Mouse (Mus musculus) CH12.LX (cell line): ENCODE results near the gene Gtf2h4. TPM values are rescaled to one million over a fixed set of nuclear protein-coding genes. Genes with fewer than 3 reads are reported as not detected.

Experiments
- DNase-seq: peaks from one replicate; pipeline ENCODE4 v3.0.0-alpha.2; 2013; ENCODE audit errors: extremely low read depth
- H3K27ac ChIP-seq: 2 replicates; pipeline ENCODE4 v1.5.1; 2012; ENCODE audit warnings: low read depth, mild to moderate bottlenecking, control low read depth, moderate library complexity; ENCODE audit not compliant: insufficient read depth
- H3K27me3 ChIP-seq: replicated peaks from 2 replicates; pipeline ENCODE3; 2012; ENCODE audit warnings: inconsistent platforms
- H3K36me3 ChIP-seq, 2 experiments: replicated peaks in 1 of 2; 2 replicates each; pipeline versions ENCODE3 to v1.6.1; 2012; ENCODE audit warnings: inconsistent platforms in 1 of 2, low read length in 1 of 2, mild to moderate bottlenecking in 1 of 2, mixed read lengths in 1 of 2, moderate library complexity in 1 of 2; ENCODE audit not compliant: control insufficient read depth in 1 of 2, insufficient read depth in 1 of 2
- H3K4me1 ChIP-seq, 2 experiments: 2 replicates each; pipeline ENCODE4 v1.6.1; 2012; ENCODE audit warnings: inconsistent platforms in 1 of 2, moderate library complexity in 1 of 2; ENCODE audit not compliant: insufficient read depth in 2 of 2, control insufficient read depth in 1 of 2
- H3K4me2 ChIP-seq: 2 replicates; pipeline ENCODE4 v1.6.1; 2012; ENCODE audit warnings: low read depth, mild to moderate bottlenecking, control low read depth; ENCODE audit not compliant: poor library complexity, insufficient read depth, severe bottlenecking
- H3K4me3 ChIP-seq, 3 experiments: fragments of 150-350 bp in 1 of 3; sonication (generic) in 1 of 3; replicated peaks in 1 of 3; 2 replicates each; pipeline versions ENCODE3 to v1.5.1; 2011 to 2012; ENCODE audit warnings: low read depth in 2 of 3, low read length in 2 of 3, mild to moderate bottlenecking in 2 of 3, moderate library complexity in 2 of 3, control low read depth in 1 of 3, improper control_type of control experiment in 1 of 3, inconsistent platforms in 1 of 3, mixed read lengths in 1 of 3; ENCODE audit not compliant: poor library complexity in 1 of 3
- H3K79me2 ChIP-seq: replicated peaks from 2 replicates; pipeline ENCODE4 v1.6.1; 2012; ENCODE audit warnings: mild to moderate bottlenecking, moderate library complexity; ENCODE audit not compliant: control insufficient read depth, poor library complexity, insufficient read depth, severe bottlenecking; ENCODE audit errors: extremely low read depth
- H3K9ac ChIP-seq: 2 replicates; pipeline ENCODE4 v1.6.1; 2012; ENCODE audit warnings: low read depth, mild to moderate bottlenecking, control low read depth, moderate library complexity; ENCODE audit not compliant: insufficient read depth
- H3K9me3 ChIP-seq: replicated peaks from 2 replicates; pipeline ENCODE3; 2012; ENCODE audit warnings: low read length, inconsistent platforms, mixed read lengths
- BHLHE40 ChIP-seq: IDR thresholded peaks from 2 replicates; pipeline ENCODE4 v1.6.1; 2011; ENCODE audit warnings: mild to moderate bottlenecking, low read depth, low read length, improper control_type of control experiment
- CHD1 ChIP-seq: IDR thresholded peaks from 2 replicates; pipeline ENCODE4 v1.6.1; 2012; ENCODE audit warnings: low read depth, low read length, improper control_type of control experiment, inconsistent platforms
- CHD2 ChIP-seq: IDR thresholded peaks from 2 replicates; pipeline ENCODE4 v1.6.1; 2011; ENCODE audit warnings: low read length, improper control_type of control experiment
- ELF1 ChIP-seq: IDR thresholded peaks from 2 replicates; pipeline ENCODE4 v1.6.1; 2014; ENCODE audit warnings: low read depth, mild to moderate bottlenecking, inconsistent platforms, low read length, improper control_type of control experiment
- GABPA ChIP-seq: IDR thresholded peaks from 2 replicates; pipeline ENCODE4 v1.6.1; 2012; ENCODE audit warnings: low read depth, low read length, improper control_type of control experiment, inconsistent platforms; ENCODE audit not compliant: insufficient replicate concordance
- JUN ChIP-seq: IDR thresholded peaks from 2 replicates; pipeline ENCODE4 v1.6.1; 2011; ENCODE audit warnings: low read depth, mild to moderate bottlenecking, low read length, improper control_type of control experiment, moderate library complexity; ENCODE audit not compliant: insufficient read depth
- JUND ChIP-seq: conservative IDR thresholded peaks from 2 replicates; pipeline ENCODE4 v1.6.1; 2011; ENCODE audit warnings: low read depth, low read length, improper control_type of control experiment
- MEF2A ChIP-seq: IDR thresholded peaks from 2 replicates; pipeline ENCODE4 v1.6.1; 2014; ENCODE audit warnings: low read depth, mild to moderate bottlenecking, inconsistent platforms, low read length, improper control_type of control experiment, borderline replicate concordance
- MXI1 ChIP-seq: IDR thresholded peaks from 2 replicates; pipeline ENCODE4 v1.6.1; 2011; ENCODE audit warnings: mild to moderate bottlenecking, low read depth, low read length, improper control_type of control experiment
- MYC ChIP-seq: IDR thresholded peaks from 2 replicates; pipeline ENCODE4 v1.6.1; 2011; ENCODE audit warnings: low read depth, mild to moderate bottlenecking, improper control_type of control experiment, low read length
- NELFE ChIP-seq: IDR thresholded peaks from 2 replicates; pipeline ENCODE4 v1.6.1; 2011; ENCODE audit warnings: low read depth, low read length, improper control_type of control experiment
- PAX5 ChIP-seq: IDR thresholded peaks from 2 replicates; pipeline ENCODE4 v1.6.1; 2012; ENCODE audit warnings: low read length, inconsistent platforms, mixed read lengths
- RAD21 ChIP-seq: IDR thresholded peaks from 2 replicates; pipeline ENCODE4 v1.6.1; 2011; ENCODE audit warnings: low read depth, mild to moderate bottlenecking, low read length, improper control_type of control experiment, moderate library complexity
- SIN3A ChIP-seq: IDR thresholded peaks from 2 replicates; pipeline ENCODE4 v1.6.1; 2012; ENCODE audit warnings: low read length, improper control_type of control experiment, inconsistent platforms
- SMC3 ChIP-seq: IDR thresholded peaks from 2 replicates; pipeline ENCODE4 v1.6.1; 2011; ENCODE audit warnings: low read depth, low read length, improper control_type of control experiment
- TBP ChIP-seq: conservative IDR thresholded peaks from 2 replicates; pipeline ENCODE4 v1.6.1; 2011; ENCODE audit warnings: low read depth, low read length, improper control_type of control experiment
- UBTF ChIP-seq: IDR thresholded peaks from 2 replicates; pipeline ENCODE4 v1.6.1; 2012; ENCODE audit warnings: low read depth, mild to moderate bottlenecking, inconsistent platforms, low read length, improper control_type of control experiment, moderate library complexity
- ZMIZ1 ChIP-seq: IDR thresholded peaks from 2 replicates; pipeline ENCODE4 v1.6.1; 2012; ENCODE audit warnings: low read depth, mild to moderate bottlenecking, inconsistent platforms, low read length, improper control_type of control experiment
- ZNF384 ChIP-seq: IDR thresholded peaks from 2 replicates; pipeline ENCODE4 v1.6.1; 2012; ENCODE audit warnings: low read depth, low read length, improper control_type of control experiment, inconsistent platforms
- dilution Hi-C: fragments of 300-500 bp; cut with MboI; formaldehyde crosslinking; loops from 2 replicates; pipeline ENCODE4 v1.14.3; 2020; ENCODE audit warnings: low sequenced_read_pairs; ENCODE audit not compliant: extremely low pct_unique_long_range_greater_than_20kb, extremely low pct_ligation_motif_present
- in situ Hi-C: fragments of 300-500 bp; cut with MboI; formaldehyde crosslinking; loops from 3 replicates; pipeline ENCODE4 v1.14.3; 2019; ENCODE audit warnings: low sequenced_read_pairs, low pct_ligation_motif_present, low pct_unique_long_range_greater_than_20kb, mixed read lengths
- polyA plus RNA-seq: library from polyadenylated mRNA; unstranded; fragments of >175 nt; gene quantifications from 2 replicates; pipeline ENCODE4 v1.2.1, GENCODE M21; 2012; ENCODE audit warnings: low read depth; ENCODE audit not compliant: insufficient read length
- total RNA-seq, 2 experiments: library from RNA; depleted of rRNA; stranded (reverse); fragments of 300-350 nt in 1 of 2; fragments of >200 nt in 1 of 2; gene quantifications; 2 replicates each; pipeline ENCODE4 v1.2.3; 2012 to 2014

Gene Gtf2h4
- total and polyA plus RNA-seq, 3 experiments, result 40.0 to 55.7 (median 40.7) TPM

DNA sequence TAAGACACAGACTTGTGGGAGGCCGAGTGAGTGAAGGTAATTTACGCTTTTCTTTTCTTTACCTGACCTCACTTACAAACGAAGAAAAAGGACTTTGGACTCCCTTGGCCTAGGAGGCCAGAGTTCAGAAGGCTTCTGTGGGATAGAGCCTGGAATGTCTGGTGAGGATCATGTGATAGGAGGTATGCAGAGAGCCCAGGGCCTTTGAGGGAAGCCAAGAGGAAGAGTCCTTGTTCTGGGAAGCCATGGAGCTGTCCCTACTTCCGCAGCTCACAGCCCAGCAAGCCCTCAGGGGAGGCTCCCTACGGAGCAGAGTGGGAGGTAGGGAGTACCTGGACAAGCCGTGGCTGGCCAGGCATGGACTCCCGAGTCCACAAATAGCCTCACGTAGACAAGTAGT is 48.1 kb upstream of the Gtf2h4 start:
- dilution Hi-C loops, result no loop called here
- in situ Hi-C loops, result no loop called here
- H3K27ac ChIP-seq, result no peak overlapping the region
- no peak overlapping the region for H3K4me3 ChIP-seq
- peaks cover 45% of the 10 kb centered on the region for H3K27me3 ChIP-seq
- no peak overlapping the region for H3K4me2 ChIP-seq
- no peaks in the 10 kb centered on the region for H3K36me3 ChIP-seq
- TF ChIP-seq SIN3A, result no peak
- no peak for TF ChIP-seq JUN
- TF ChIP-seq ZNF384, result no peak
- no peak for TF ChIP-seq PAX5
- no peak for TF ChIP-seq UBTF
- no peak for TF ChIP-seq NELFE
- no peak for TF ChIP-seq ZMIZ1
- TF ChIP-seq RAD21, result no peak
- no peak for TF ChIP-seq MXI1
- no peak for TF ChIP-seq MEF2A
- TF ChIP-seq JUND, result no peak
- TF ChIP-seq MYC, result no peak
- TF ChIP-seq CHD2, result no peak
- no peak for TF ChIP-seq CHD1
- TF ChIP-seq ELF1, result no peak
- TF ChIP-seq TBP, result no peak
- no peak for TF ChIP-seq GABPA
- peaks cover 0 to 3% of the 10 kb centered on the region in 2 experiments; a peak in 1 of 4 replicates for H3K4me1 ChIP-seq
- DNase-seq, result no peak
- no peaks in the 10 kb centered on the region for H3K79me2 ChIP-seq
- no peak overlapping the region for H3K9ac ChIP-seq
- H3K9me3 ChIP-seq, result peaks cover 7% of the 10 kb centered on the region

DNA sequence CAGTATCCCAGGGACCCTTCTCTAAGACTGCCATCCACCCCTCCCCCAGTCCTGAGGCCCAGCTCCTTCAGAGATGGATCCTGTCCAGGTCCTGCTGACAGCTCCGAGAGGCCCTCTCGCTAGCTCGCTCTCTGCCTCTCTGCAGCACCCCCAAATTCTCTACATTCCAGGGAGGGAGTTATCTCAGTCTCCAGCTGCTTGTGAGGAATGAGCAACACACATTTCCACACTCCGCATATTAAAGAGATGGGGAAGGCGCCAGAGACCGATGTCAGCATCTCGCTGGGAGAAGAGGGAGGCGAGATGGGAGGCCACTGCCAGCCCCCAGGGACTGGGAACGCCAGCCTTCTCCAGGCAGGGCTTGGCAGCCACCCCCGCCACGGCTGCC is 46.8 kb upstream of the Gtf2h4 start:
- H3K27me3 ChIP-seq, result peaks cover 41% of the 10 kb centered on the region
- no peak for DNase-seq
- dilution Hi-C loops (no loop called here), in situ Hi-C loops (no loop called here)
- H3K4me3 ChIP-seq, result no peak overlapping the region
- H3K36me3 ChIP-seq, result no peaks in the 10 kb centered on the region
- no peak for TF ChIP-seq BHLHE40
- TF ChIP-seq UBTF, result no peak
- no peak for TF ChIP-seq TBP
- no peak for TF ChIP-seq ZNF384
- no peak for TF ChIP-seq SMC3
- no peak for TF ChIP-seq PAX5
- TF ChIP-seq SIN3A, result no peak
- TF ChIP-seq, all 38 proteins: peak for 0
- Histone ChIP-seq H3K27ac (no peak overlapping the region), H3K4me2 (no peak overlapping the region), H3K79me2 (no peaks in the 10 kb centered on the region), H3K9me3 (peaks cover 7% of the 10 kb centered on the region), H3K4me1 (peaks cover 0 to 1% of the 10 kb centered on the region in 2 experiments; a peak in 1 of 4 replicates), H3K9ac (no peak overlapping the region)
